Comparison of ENCODE assay signal across 8 mouse cellular contexts in the genomic region with DNA sequence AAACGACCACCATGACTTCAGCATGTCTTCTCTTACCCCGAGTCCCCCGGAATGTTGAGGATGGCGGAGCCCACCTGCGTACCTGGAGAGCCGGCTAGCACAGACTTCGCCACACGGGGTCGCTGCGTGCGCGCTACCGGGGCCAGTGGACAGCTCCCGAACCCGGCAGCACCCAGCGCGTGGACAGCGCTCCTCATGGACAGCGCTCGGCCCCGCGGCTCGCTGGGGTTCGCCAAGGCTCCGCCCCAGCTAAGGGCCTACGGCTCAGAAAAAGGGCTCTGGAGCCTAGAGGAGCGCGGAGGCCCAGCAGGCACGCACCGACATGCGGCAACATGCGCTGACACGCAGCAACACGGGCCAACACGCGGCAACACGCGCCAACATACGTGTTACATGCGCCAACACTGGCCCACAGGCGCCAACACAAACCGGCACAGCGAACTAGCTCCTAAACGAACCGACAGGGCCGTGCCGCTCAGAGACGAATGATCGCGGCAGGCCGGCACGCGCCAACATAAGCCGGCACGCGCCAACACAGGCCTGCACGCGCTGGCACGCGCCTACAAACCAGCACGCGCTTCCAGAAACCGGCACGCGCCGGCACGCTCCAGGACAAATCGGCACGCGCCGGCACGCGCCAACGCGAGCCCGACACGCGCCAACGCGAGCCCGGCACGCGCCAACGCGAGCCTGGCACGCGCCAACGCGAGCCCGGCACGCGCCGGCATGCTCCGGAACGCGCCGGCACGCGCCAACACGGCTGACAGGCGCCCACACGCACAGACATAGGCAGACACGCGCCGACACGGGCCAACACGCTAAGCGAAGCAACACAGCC. TPM values are rescaled to one million over a fixed set of nuclear protein-coding genes. Genes with fewer than 3 reads are reported as not detected.
DNase-seq lines count a peak whose midpoint lies in the region; ATAC-seq and TF ChIP-seq lines count a peak whose summit lies in the region.

No protein-coding gene starts in this region.

- TF ChIP-seq POLR2A in lung, adult 2 months (IDR thresholded peaks at IDR 0.05; ENCODE audit: borderline replicate concordance, extremely low read depth, low read depth, low read length) = no peak

- in situ Hi-C loops in Patski (cut with MboI; ENCODE audit: low pct_unique_long_range_greater_than_20kb) = no loop called here

- H3K9me3 ChIP-seq in hindbrain, embryonic 11.5 days (ENCODE audit: control insufficient read depth, low read length) = peaks cover 16% of the 10 kb centered on the region

- peak overlapping the region; percentile 21 for H3K4me3 ChIP-seq in hindbrain, embryonic 11.5 days (ENCODE audit: low read depth, low read length)
- peak overlapping the region; percentile 19 for H3K4me3 ChIP-seq in lung, adult 2 months (replicated peaks; ENCODE audit: extremely low read depth, low read depth, low read length)

- no peaks in the 10 kb centered on the region for H3K4me1 ChIP-seq in hindbrain, embryonic 11.5 days (replicated peaks; ENCODE audit: control insufficient read depth, insufficient read depth, low read length)
- no peaks in the 10 kb centered on the region; the same call in 1 of the 2 replicates for H3K4me1 ChIP-seq in lung, adult 2 months (ENCODE audit: control insufficient read depth, insufficient read depth, low read length)

- no peaks in the 10 kb centered on the region for H3K27me3 ChIP-seq in Patski
- H3K27me3 ChIP-seq in hindbrain, embryonic 11.5 days (ENCODE audit: control insufficient read depth, insufficient read depth, low read length) = peaks cover 74% of the 10 kb centered on the region

- CTCF ChIA-PET in Patski (lab: Charles Lee) = interaction anchor here (1.0 to 1.7 kb wide), 5 partner anchors 49 to 334 kb away, joined by 3 to 4 read pairs (median 3); no protein-coding TSS in a partner anchor

- ATAC-seq in Patski = peak; percentile 90
- ATAC-seq in hindbrain, embryonic 11.5 days (ENCODE audit: low FRiP score) = peak; percentile 92

- TF ChIP-seq CTCF in Patski (IDR thresholded peaks at IDR 0.05) = peak; percentile 99
- peak; percentile 21; the same call in 1 of the 2 replicates for TF ChIP-seq CTCF in lung, adult 2 months (IDR thresholded peaks at IDR 0.05; ENCODE audit: insufficient read depth, low read length)

- no peak for DNase-seq in Patski (ENCODE audit: low read depth, low spot score)
- DNase-seq in cerebellum, adult 9-11 months = peak; percentile 89
- DNase-seq in frontal cortex, postnatal 14 days (ENCODE audit: low spot score in 2 of 2) = peak; percentile 55 to 75
- DNase-seq in hindbrain, embryonic 11.5 days (ENCODE audit: low spot score) = peak; percentile 72
- DNase-seq in layer of hippocampus, adult 9-11 months = peak; percentile 70
- DNase-seq in lung, adult 2 months = peak; percentile 72
- peak; percentile 34 for DNase-seq in ovary, adult 18-20 months (ENCODE audit: low spot score)
- DNase-seq in urinary bladder, postnatal 25 days (ENCODE audit: low spot score) = peak; percentile 57

- POLR2A ChIA-PET in Patski (lab: Charles Lee) = interaction anchor here (0.6 kb wide), 1 partner anchor 239 kb away, joined by 3 read pairs; no protein-coding TSS in a partner anchor

- no peak overlapping the region for H3K27ac ChIP-seq in hindbrain, embryonic 11.5 days (ENCODE audit: low read depth, low read length)

- H3K4me2 ChIP-seq in hindbrain, embryonic 11.5 days (replicated peaks; ENCODE audit: low read depth, low read length) = peak overlapping the region; percentile 47

- peaks cover 7% of the 10 kb centered on the region; the same call in 1 of the 2 replicates for H3K36me3 ChIP-seq in hindbrain, embryonic 11.5 days (ENCODE audit: control insufficient read depth, insufficient read depth, low read length)

- no peak overlapping the region for H3K9ac ChIP-seq in hindbrain, embryonic 11.5 days (ENCODE audit: low read depth, low read length)

- 48% methylated on average over 108 of the region's 108 CpGs for WGBS in hindbrain, embryonic 11.5 days
- 63% methylated on average over 108 of the region's 108 CpGs for WGBS in lung, adult 2 months

RNA-seq across cellular contexts. Expression of gene Grb10, which starts 12.5 kb away (rescaled TPM):
- polyA plus RNA-seq in Patski (2021) = 52.8 TPM
- 158 and 267 TPM in 2 replicates for polyA plus RNA-seq in hindbrain, embryonic 11.5 days (2014; fragmentation: Nextera tagmentation; extraction: Ambion mirVana)
- 23.7 and 27.4 TPM in 2 replicates for polyA plus RNA-seq in lung, adult 2 months (2012; rRNA removed)
